Mouse (Mus musculus): ENCODE data around the gene Flnb. TPM values are rescaled to one million over a fixed set of nuclear protein-coding genes. Genes with fewer than 3 reads are reported as not detected.

Gene Flnb
- polyA plus RNA-seq, 1 experiment from 2014 or later: 14.7 TPM

- DNase-seq (ENCODE audit: low spot score) (no peak), ATAC-seq (replicated peaks; ENCODE audit: insufficient number of reproducible peaks, low FRiP score, low TSS enrichment, low read depth) (no peak)
- H3K9ac ChIP-seq (replicated peaks; ENCODE audit: low read length): no peak overlapping the region
- no peak overlapping the region for H3K4me3 ChIP-seq (ENCODE audit: low read depth, low read length)
- H3K27ac ChIP-seq (replicated peaks; ENCODE audit: low read depth, low read length): no peak overlapping the region
- WGBS: 94% methylated on average over 8 of the region's 8 CpGs
- H3K9me3 ChIP-seq (replicated peaks; ENCODE audit: control insufficient read depth, low read length): no peaks in the 10 kb centered on the region
- no peaks in the 10 kb centered on the region for H3K4me1 ChIP-seq (ENCODE audit: control insufficient read depth, insufficient read depth, low read length)
- no peaks in the 10 kb centered on the region for H3K27me3 ChIP-seq (ENCODE audit: control insufficient read depth, insufficient read depth, low read length)
- no peak overlapping the region for H3K4me2 ChIP-seq (ENCODE audit: low read depth, low read length)
- no peaks in the 10 kb centered on the region; the same call in 1 of the 2 replicates for H3K36me3 ChIP-seq (replicated peaks; ENCODE audit: control insufficient read depth, insufficient read depth, low read depth, low read length)
Observed at GRCm38 (mm10) chr14:7882050-7882449, 64.3 kb downstream of the Flnb start.

- H3K27me3 ChIP-seq (ENCODE audit: control insufficient read depth, insufficient read depth, low read length): no peaks in the 10 kb centered on the region
- WGBS: 84% methylated on average over 1 of the region's 1 CpGs
- no peak overlapping the region for H3K4me2 ChIP-seq (ENCODE audit: low read depth, low read length)
- no peaks in the 10 kb centered on the region for H3K9me3 ChIP-seq (replicated peaks; ENCODE audit: control insufficient read depth, low read length)
- H3K4me3 ChIP-seq (ENCODE audit: low read depth, low read length): no peak overlapping the region
- no peaks in the 10 kb centered on the region; the same call in 1 of the 2 replicates for H3K36me3 ChIP-seq (replicated peaks; ENCODE audit: control insufficient read depth, insufficient read depth, low read depth, low read length)
- H3K9ac ChIP-seq (replicated peaks; ENCODE audit: low read length): no peak overlapping the region
- DNase-seq (ENCODE audit: low spot score) (no peak), ATAC-seq (replicated peaks; ENCODE audit: insufficient number of reproducible peaks, low FRiP score, low TSS enrichment, low read depth) (no peak)
- no peaks in the 10 kb centered on the region for H3K4me1 ChIP-seq (ENCODE audit: control insufficient read depth, insufficient read depth, low read length)
- no peak overlapping the region for H3K27ac ChIP-seq (replicated peaks; ENCODE audit: low read depth, low read length)
Observed at GRCm38 (mm10) chr14:7884158-7884557, 66.4 kb downstream of the Flnb start.

DNA sequence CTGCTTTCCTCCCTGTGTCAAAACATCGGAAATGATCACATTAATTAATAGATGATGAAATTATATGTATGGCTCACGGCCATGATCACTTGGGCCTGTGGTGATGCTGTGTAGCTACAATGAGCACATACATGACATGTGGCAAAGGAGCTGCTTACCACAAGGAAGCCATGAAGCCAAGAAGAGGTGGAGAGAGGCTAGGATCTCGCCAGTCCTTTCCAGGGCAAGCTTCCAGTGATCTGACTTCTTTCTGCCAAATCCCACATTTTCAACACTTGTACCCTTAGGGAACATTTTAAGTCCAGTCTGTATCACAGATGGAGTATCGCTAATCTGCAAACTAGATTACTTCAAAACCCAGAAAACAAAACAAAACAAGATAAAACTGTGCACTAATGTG lies 67.1 kb downstream of the Flnb start:
- H3K4me1 ChIP-seq (ENCODE audit: control insufficient read depth, insufficient read depth, low read length): no peaks in the 10 kb centered on the region
- no peak overlapping the region for H3K9ac ChIP-seq (replicated peaks; ENCODE audit: low read length)
- no peaks in the 10 kb centered on the region; the same call in 1 of the 2 replicates for H3K36me3 ChIP-seq (replicated peaks; ENCODE audit: control insufficient read depth, insufficient read depth, low read depth, low read length)
- no peaks in the 10 kb centered on the region for H3K27me3 ChIP-seq (ENCODE audit: control insufficient read depth, insufficient read depth, low read length)
- DNase-seq (ENCODE audit: low spot score): no peak
- H3K27ac ChIP-seq (replicated peaks; ENCODE audit: low read depth, low read length): no peak overlapping the region
- no peak overlapping the region for H3K4me2 ChIP-seq (ENCODE audit: low read depth, low read length)
- no peak for ATAC-seq (replicated peaks; ENCODE audit: insufficient number of reproducible peaks, low FRiP score, low TSS enrichment, low read depth)
- no peaks in the 10 kb centered on the region for H3K9me3 ChIP-seq (replicated peaks; ENCODE audit: control insufficient read depth, low read length)
- WGBS: 91% methylated on average over 4 of the region's 4 CpGs
- no peak overlapping the region for H3K4me3 ChIP-seq (ENCODE audit: low read depth, low read length)

- 92% methylated on average over 9 of the region's 9 CpGs for WGBS
- Histone ChIP-seq H3K4me1 (ENCODE audit: control insufficient read depth, insufficient read depth, low read length) (no peaks in the 10 kb centered on the region), H3K27me3 (ENCODE audit: control insufficient read depth, insufficient read depth, low read length) (no peaks in the 10 kb centered on the region), H3K4me3 (ENCODE audit: low read depth, low read length) (no peak overlapping the region), H3K9ac (replicated peaks; ENCODE audit: low read length) (no peak overlapping the region), H3K4me2 (ENCODE audit: low read depth, low read length) (no peak overlapping the region), H3K27ac (replicated peaks; ENCODE audit: low read depth, low read length) (no peak overlapping the region), H3K36me3 (replicated peaks; ENCODE audit: control insufficient read depth, insufficient read depth, low read depth, low read length) (no peaks in the 10 kb centered on the region; the same call in 1 of the 2 replicates), H3K9me3 (replicated peaks; ENCODE audit: control insufficient read depth, low read length) (no peaks in the 10 kb centered on the region)
- ATAC-seq (replicated peaks; ENCODE audit: insufficient number of reproducible peaks, low FRiP score, low TSS enrichment, low read depth): no peak
- no peak for DNase-seq (ENCODE audit: low spot score)
Observed at GRCm38 (mm10) chr14:7885540-7885939, 67.8 kb downstream of the Flnb start.

DNA sequence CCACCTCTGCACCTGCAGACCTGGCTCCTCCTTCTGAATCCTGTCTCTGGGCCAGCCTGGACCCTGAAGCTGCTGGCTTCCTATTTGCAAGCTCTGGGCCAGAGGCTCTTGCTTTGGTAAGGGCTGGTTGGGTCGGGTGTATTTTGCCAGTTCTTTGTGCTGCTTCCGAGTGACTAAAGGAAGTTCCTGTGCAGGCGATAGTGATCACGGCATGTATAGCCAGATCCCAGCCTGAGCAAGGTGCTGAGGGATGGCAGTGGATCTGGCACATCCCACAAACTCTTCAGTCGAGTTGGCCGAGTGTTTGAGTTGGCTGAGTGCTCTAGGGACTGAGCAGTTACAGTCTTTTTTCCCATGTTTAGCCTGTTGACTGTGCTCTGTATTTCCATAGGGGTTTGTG lies 68.3 kb downstream of the Flnb start:
- H3K27ac ChIP-seq (replicated peaks; ENCODE audit: low read depth, low read length): no peak overlapping the region
- DNase-seq (ENCODE audit: low spot score) (no peak), ATAC-seq (replicated peaks; ENCODE audit: insufficient number of reproducible peaks, low FRiP score, low TSS enrichment, low read depth) (no peak)
- H3K9me3 ChIP-seq (replicated peaks; ENCODE audit: control insufficient read depth, low read length): no peaks in the 10 kb centered on the region
- no peaks in the 10 kb centered on the region for H3K27me3 ChIP-seq (ENCODE audit: control insufficient read depth, insufficient read depth, low read length)
- WGBS: 82% methylated on average over 6 of the region's 6 CpGs
- peaks cover 3% of the 10 kb centered on the region for H3K36me3 ChIP-seq (replicated peaks; ENCODE audit: control insufficient read depth, insufficient read depth, low read depth, low read length)
- no peak overlapping the region for H3K4me3 ChIP-seq (ENCODE audit: low read depth, low read length)
- H3K4me1 ChIP-seq (ENCODE audit: control insufficient read depth, insufficient read depth, low read length): no peaks in the 10 kb centered on the region
- H3K4me2 ChIP-seq (ENCODE audit: low read depth, low read length): no peak overlapping the region
- no peak overlapping the region for H3K9ac ChIP-seq (replicated peaks; ENCODE audit: low read length)

- H3K4me3 ChIP-seq (ENCODE audit: low read depth, low read length): no peak overlapping the region
- no peak overlapping the region for H3K27ac ChIP-seq (replicated peaks; ENCODE audit: low read depth, low read length)
- no peaks in the 10 kb centered on the region for H3K27me3 ChIP-seq (ENCODE audit: control insufficient read depth, insufficient read depth, low read length)
- 78% methylated on average over 7 of the region's 7 CpGs for WGBS
- H3K9ac ChIP-seq (replicated peaks; ENCODE audit: low read length): no peak overlapping the region
- ATAC-seq (replicated peaks; ENCODE audit: insufficient number of reproducible peaks, low FRiP score, low TSS enrichment, low read depth): no peak
- no peaks in the 10 kb centered on the region for H3K9me3 ChIP-seq (replicated peaks; ENCODE audit: control insufficient read depth, low read length)
- no peak for DNase-seq (ENCODE audit: low spot score)
- no peaks in the 10 kb centered on the region for H3K4me1 ChIP-seq (ENCODE audit: control insufficient read depth, insufficient read depth, low read length)
- H3K4me2 ChIP-seq (ENCODE audit: low read depth, low read length): no peak overlapping the region
- H3K36me3 ChIP-seq (replicated peaks; ENCODE audit: control insufficient read depth, insufficient read depth, low read depth, low read length): peaks cover 3% of the 10 kb centered on the region
Observed at GRCm38 (mm10) chr14:7887171-7887570, 69.4 kb downstream of the Flnb start.

DNA sequence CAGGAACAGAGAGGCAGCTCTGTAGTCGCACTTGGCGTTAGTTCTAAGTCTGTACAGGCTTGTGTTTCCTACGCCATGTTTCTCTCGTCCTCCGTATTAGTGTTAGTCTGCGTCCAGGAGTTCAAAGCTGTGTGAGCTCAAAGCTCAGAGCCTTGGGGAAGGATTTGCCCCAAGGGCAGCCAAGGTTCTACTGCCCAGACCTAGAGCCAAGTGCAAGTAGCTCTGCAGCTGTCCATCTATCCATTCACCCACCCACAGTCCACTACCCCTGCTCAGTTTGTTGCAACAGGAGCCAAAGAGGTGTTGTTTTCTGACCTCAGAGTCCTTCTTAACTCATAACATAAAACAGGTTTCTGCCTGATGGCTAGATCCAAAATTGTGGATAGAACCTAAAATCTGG lies 70.5 kb downstream of the Flnb start:
- DNase-seq (ENCODE audit: low spot score) (no peak), ATAC-seq (replicated peaks; ENCODE audit: insufficient number of reproducible peaks, low FRiP score, low TSS enrichment, low read depth) (no peak)
- no peaks in the 10 kb centered on the region for H3K27me3 ChIP-seq (ENCODE audit: control insufficient read depth, insufficient read depth, low read length)
- H3K27ac ChIP-seq (replicated peaks; ENCODE audit: low read depth, low read length): no peak overlapping the region
- H3K4me1 ChIP-seq (ENCODE audit: control insufficient read depth, insufficient read depth, low read length): no peaks in the 10 kb centered on the region
- 88% methylated on average over 6 of the region's 6 CpGs for WGBS
- H3K36me3 ChIP-seq (replicated peaks; ENCODE audit: control insufficient read depth, insufficient read depth, low read depth, low read length): peaks cover 5% of the 10 kb centered on the region
- H3K4me2 ChIP-seq (ENCODE audit: low read depth, low read length): no peak overlapping the region
- H3K4me3 ChIP-seq (ENCODE audit: low read depth, low read length): no peak overlapping the region
- H3K9ac ChIP-seq (replicated peaks; ENCODE audit: low read length): no peak overlapping the region
- no peaks in the 10 kb centered on the region for H3K9me3 ChIP-seq (replicated peaks; ENCODE audit: control insufficient read depth, low read length)

DNA sequence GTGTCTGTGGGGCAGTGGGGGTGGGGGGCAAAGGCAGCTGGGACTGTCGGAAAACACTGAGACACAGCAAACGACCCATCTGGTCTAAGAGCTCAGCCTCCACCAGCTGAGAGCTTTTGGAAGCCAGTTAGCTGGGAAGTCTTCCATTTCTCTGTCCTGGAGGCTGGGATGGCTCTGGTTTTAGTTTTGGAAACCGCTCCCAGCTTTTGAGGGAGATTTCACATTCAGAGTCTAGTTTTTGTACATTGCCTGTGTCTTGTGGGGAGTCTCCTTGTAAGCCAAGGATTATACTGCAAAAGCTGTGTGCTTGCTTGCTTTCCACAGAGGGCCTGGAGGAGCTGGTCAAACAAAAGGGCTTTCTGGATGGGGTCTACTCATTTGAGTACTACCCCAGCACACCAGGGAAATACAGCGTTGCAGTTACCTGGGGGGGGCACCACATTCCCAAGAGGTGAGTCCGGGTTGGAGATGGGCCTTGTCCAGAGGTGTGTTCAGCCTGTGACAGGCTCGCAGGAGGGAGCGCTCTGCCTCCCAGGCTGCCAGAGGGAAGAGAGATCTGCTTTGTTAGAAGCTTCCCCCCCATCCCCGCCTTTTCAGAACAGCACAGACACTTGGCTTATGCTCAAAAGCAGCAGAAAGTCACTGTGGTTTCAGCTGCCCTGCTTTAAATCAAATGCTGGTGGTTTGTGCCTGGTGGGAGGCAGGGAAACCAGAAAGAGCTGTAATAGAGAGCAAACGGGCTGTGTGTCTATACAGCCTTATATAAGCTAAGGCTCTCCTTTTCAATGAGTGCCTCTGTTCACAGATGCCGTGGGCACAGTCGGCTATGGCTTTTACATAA lies 71.3 kb downstream of the Flnb start:
- H3K36me3 ChIP-seq (replicated peaks; ENCODE audit: control insufficient read depth, insufficient read depth, low read depth, low read length): peaks cover 5% of the 10 kb centered on the region

More for the DNA sequence above, 71.3 kb downstream of the Flnb start:
- Histone ChIP-seq H3K9ac (replicated peaks; ENCODE audit: low read length) (no peak overlapping the region), H3K4me3 (ENCODE audit: low read depth, low read length) (no peak overlapping the region), H3K4me2 (ENCODE audit: low read depth, low read length) (no peak overlapping the region), H3K27ac (replicated peaks; ENCODE audit: low read depth, low read length) (no peak overlapping the region), H3K4me1 (ENCODE audit: control insufficient read depth, insufficient read depth, low read length) (no peaks in the 10 kb centered on the region), H3K27me3 (ENCODE audit: control insufficient read depth, insufficient read depth, low read length) (no peaks in the 10 kb centered on the region), H3K9me3 (replicated peaks; ENCODE audit: control insufficient read depth, low read length) (no peaks in the 10 kb centered on the region)
- WGBS: 61% methylated on average over 11 of the region's 11 CpGs
- peak; percentile 17 for DNase-seq (ENCODE audit: low spot score)
- 0 out of 2 replicates have a peak, but pooled peaks have one; percentile 20 for ATAC-seq (replicated peaks; ENCODE audit: insufficient number of reproducible peaks, low FRiP score, low TSS enrichment, low read depth)

All from embryonic facial prominence, embryonic 11.5 days (tissue).